Mouse (Mus musculus) intestine, postnatal 0 days (tissue): ENCODE measurements at regions not wholly inside any gene's neighbourhood (a gene's known extent, or its start where the extent isn't known, plus 50 kb on each side); places are given as distances from the start of the nearest gene placed in this dataset.

Experiments
- ATAC-seq: fragments of 200-750 bp; cut with Nextera tagmentation; 2 replicates; pipeline ENCODE4 v1.8.0; 2017; ENCODE audit warnings: mild to moderate bottlenecking, moderate TSS enrichment, moderate library complexity
- H3K27ac ChIP-seq: fragments of 300-500 bp; sonication (generic); 2 replicates; pipeline ENCODE4 v1.5.1; 2014; ENCODE audit warnings: mild to moderate bottlenecking, low read depth, low read length, moderate library complexity
- H3K27me3 ChIP-seq: fragments of 300-500 bp; sonication (generic); replicated peaks from 2 replicates; pipeline ENCODE4 v1.6.1; 2014; ENCODE audit warnings: low read length, mixed read lengths; ENCODE audit not compliant: control insufficient read depth, insufficient read depth
- H3K36me3 ChIP-seq: fragments of 300-500 bp; sonication (generic); 2 replicates; pipeline ENCODE4 v1.6.1; 2014; ENCODE audit warnings: mild to moderate bottlenecking, moderate library complexity; ENCODE audit not compliant: control insufficient read depth, insufficient read depth
- H3K4me1 ChIP-seq: fragments of 300-500 bp; sonication (generic); replicated peaks from 2 replicates; pipeline ENCODE4 v1.6.1; 2014; ENCODE audit warnings: antibody characterized with exemption, low read length, mixed read lengths; ENCODE audit not compliant: control insufficient read depth, insufficient read depth
- H3K4me2 ChIP-seq: fragments of 300-500 bp; sonication (generic); replicated peaks from 2 replicates; pipeline ENCODE4 v1.6.1; 2014; ENCODE audit warnings: low read depth, mild to moderate bottlenecking, moderate library complexity
- H3K4me3 ChIP-seq: fragments of 300-500 bp; sonication (generic); 2 replicates; pipeline ENCODE4 v1.5.1; 2014; ENCODE audit warnings: low read depth, low read length
- H3K9ac ChIP-seq: fragments of 300-500 bp; sonication (generic); 2 replicates; pipeline ENCODE4 v1.6.1; 2014; ENCODE audit warnings: mild to moderate bottlenecking, low read depth, low read length
- H3K9me3 ChIP-seq: fragments of 300-500 bp; sonication (generic); 2 replicates; pipeline ENCODE4 v1.6.1; 2016; ENCODE audit warnings: mixed run types; ENCODE audit not compliant: control insufficient read depth
- CTCF ChIP-seq: sonication (generic); IDR thresholded peaks from 2 replicates; pipeline ENCODE4 v1.5.1; 2016; ENCODE audit warnings: low read depth, mild to moderate bottlenecking, control low read depth, antibody characterized with exemption, moderate library complexity
- whole genome bisulfite sequencing: fragments of 180-500 bp; shearing (Covaris S2); extraction: QIAGEN DNeasy Blood & Tissue Kit; methylation state at CpG from one replicate; pipeline ENCODE4 v1.1.7; 2014; 5-methylcytosine and 5-hydroxymethylcytosine counted together

GRCm38 (mm10) chr1:73242290-73242689, 226.6 kb upstream of the Tnp1 start:
- H3K27ac ChIP-seq: no peak overlapping the region
- no peak for TF ChIP-seq CTCF
- ATAC-seq: no peak
- H3K9me3 ChIP-seq: no peaks in the 10 kb centered on the region
- H3K4me1 ChIP-seq: no peaks in the 10 kb centered on the region
- H3K27me3 ChIP-seq: no peaks in the 10 kb centered on the region
- WGBS: 84% methylated on average over 9 of the region's 9 CpGs
- no peak overlapping the region for H3K4me3 ChIP-seq
- no peak overlapping the region for H3K9ac ChIP-seq
- H3K4me2 ChIP-seq: no peak overlapping the region
- H3K36me3 ChIP-seq: no peaks in the 10 kb centered on the region

GRCm38 (mm10) chr1:73236867-73237266, 221.2 kb upstream of the Tnp1 start:
- Histone ChIP-seq H3K36me3 (no peaks in the 10 kb centered on the region), H3K4me1 (no peaks in the 10 kb centered on the region), H3K27ac (no peak overlapping the region), H3K4me2 (no peak overlapping the region), H3K9ac (no peak overlapping the region), H3K9me3 (no peaks in the 10 kb centered on the region), H3K27me3 (no peaks in the 10 kb centered on the region), H3K4me3 (no peak overlapping the region)
- no peak for TF ChIP-seq CTCF
- 78% methylated on average over 3 of the region's 3 CpGs for WGBS
- no peak for ATAC-seq

DNA sequence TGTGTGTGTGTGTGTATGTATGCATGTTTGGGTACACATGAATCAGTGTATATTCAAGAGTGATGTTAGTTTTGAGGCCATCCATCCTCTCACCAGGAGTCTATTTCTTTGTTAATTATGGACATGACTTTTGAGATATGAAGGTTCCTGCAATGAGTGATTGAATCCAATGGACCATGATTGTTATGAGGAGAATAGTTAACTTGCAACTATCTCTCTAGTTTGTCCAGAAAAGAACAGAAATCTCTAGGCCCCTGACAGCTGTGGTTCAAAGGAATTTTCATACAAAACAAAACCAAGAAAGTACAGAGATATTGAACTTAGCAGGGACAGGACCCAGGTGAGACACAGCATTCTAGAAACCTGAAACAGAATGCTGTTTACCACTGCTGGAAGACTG, 217.9 kb upstream of the Tnp1 start:
- Histone ChIP-seq H3K27me3 (no peaks in the 10 kb centered on the region), H3K36me3 (no peaks in the 10 kb centered on the region), H3K4me2 (no peak overlapping the region), H3K27ac (no peak overlapping the region), H3K9ac (no peak overlapping the region), H3K9me3 (no peaks in the 10 kb centered on the region), H3K4me1 (no peaks in the 10 kb centered on the region), H3K4me3 (no peak overlapping the region)
- no peak for TF ChIP-seq CTCF
- no peak for ATAC-seq

- Histone ChIP-seq H3K27me3 (no peaks in the 10 kb centered on the region), H3K4me2 (no peak overlapping the region), H3K4me3 (no peak overlapping the region), H3K9ac (no peak overlapping the region), H3K27ac (no peak overlapping the region), H3K4me1 (no peaks in the 10 kb centered on the region), H3K36me3 (no peaks in the 10 kb centered on the region), H3K9me3 (no peaks in the 10 kb centered on the region)
- no peak for TF ChIP-seq CTCF
- ATAC-seq: no peak
- WGBS: 88% methylated on average over 3 of the region's 3 CpGs
These were observed 217.3 kb upstream of the Tnp1 start for GRCm38 (mm10) chr1:73233041-73233440.

GRCm38 (mm10) chr1:73230611-73231010, 214.9 kb upstream of the Tnp1 start:
- Histone ChIP-seq H3K4me2 (no peak overlapping the region), H3K27me3 (no peaks in the 10 kb centered on the region), H3K9ac (no peak overlapping the region), H3K4me1 (no peaks in the 10 kb centered on the region), H3K9me3 (no peaks in the 10 kb centered on the region), H3K4me3 (no peak overlapping the region), H3K27ac (no peak overlapping the region), H3K36me3 (no peaks in the 10 kb centered on the region)
- 72% methylated on average over 1 of the region's 1 CpGs for WGBS
- TF ChIP-seq CTCF: no peak
- ATAC-seq: no peak

GRCm38 (mm10) chr1:73227246-73227645, 211.5 kb upstream of the Tnp1 start:
- TF ChIP-seq CTCF: no peak
- Histone ChIP-seq H3K27me3 (no peaks in the 10 kb centered on the region), H3K27ac (no peak overlapping the region), H3K4me2 (no peak overlapping the region), H3K9ac (no peak overlapping the region), H3K4me1 (no peaks in the 10 kb centered on the region), H3K4me3 (no peak overlapping the region), H3K36me3 (no peaks in the 10 kb centered on the region), H3K9me3 (no peaks in the 10 kb centered on the region)
- WGBS: 81% methylated on average over 8 of the region's 8 CpGs
- no peak for ATAC-seq

- no peak for ATAC-seq
- no peak for TF ChIP-seq CTCF
- Histone ChIP-seq H3K27me3 (no peaks in the 10 kb centered on the region), H3K36me3 (no peaks in the 10 kb centered on the region), H3K27ac (no peak overlapping the region), H3K9ac (no peak overlapping the region), H3K4me2 (no peak overlapping the region), H3K4me3 (no peak overlapping the region), H3K9me3 (no peaks in the 10 kb centered on the region), H3K4me1 (no peaks in the 10 kb centered on the region)
- 14% methylated on average over 2 of the region's 2 CpGs for WGBS
These were observed 206.2 kb upstream of the Tnp1 start for GRCm38 (mm10) chr1:73221863-73222262.
